Mouse (Mus musculus) MEL (cell line): ENCODE data around the gene Pigc.

Experiments used
- CTCF ChIP-seq, 3 experiments: IDR thresholded peaks in 2 of 3; conservative IDR thresholded peaks in 1 of 3; 2 replicates each; pipeline ENCODE4 v1.5.1; 2011 to 2012; ENCODE audit warnings: low read length in 3 of 3, low read depth in 2 of 3, mild to moderate bottlenecking in 2 of 3, improper control_type of control experiment in 1 of 3, inconsistent platforms in 1 of 3, mixed read lengths in 1 of 3, moderate library complexity in 1 of 3; ENCODE audit not compliant: control insufficient read depth in 1 of 3, insufficient read depth in 1 of 3, poor library complexity in 1 of 3, severe bottlenecking in 1 of 3
- MXI1 ChIP-seq: IDR thresholded peaks from 2 replicates; pipeline ENCODE4 v1.6.1; 2011; ENCODE audit warnings: mild to moderate bottlenecking, low read depth, low read length, improper control_type of control experiment
- NRF1 ChIP-seq: IDR thresholded peaks from 2 replicates; pipeline ENCODE4 v1.6.1; 2014; ENCODE audit warnings: low read depth, mild to moderate bottlenecking, inconsistent platforms, low read length, improper control_type of control experiment, moderate library complexity; ENCODE audit not compliant: poor library complexity, insufficient read depth, severe bottlenecking
- RAD21 ChIP-seq: IDR thresholded peaks from 2 replicates; pipeline ENCODE4 v1.6.1; 2011; ENCODE audit warnings: mild to moderate bottlenecking, low read depth, low read length, improper control_type of control experiment
- SIN3A ChIP-seq: IDR thresholded peaks from 2 replicates; pipeline ENCODE4 v1.6.1; 2012; ENCODE audit warnings: low read length, improper control_type of control experiment, inconsistent platforms

GRCm38 (mm10) chr1:162004518-162004780, 35.5 kb downstream of the Pigc start:
- TF ChIP-seq CTCF (IDR thresholded peaks at IDR 0.05 in 2 of 3, conservative IDR thresholded peaks at IDR 0.05 in 1 of 3; ENCODE audit: control insufficient read depth in 1 of 3, insufficient read depth in 1 of 3, low read depth in 2 of 3, low read length in 3 of 3, poor library complexity in 1 of 3, severe bottlenecking in 1 of 3) (no peak), NRF1 (no peak), SIN3A (no peak), MXI1 (no peak), RAD21 (no peak)
